Mouse (Mus musculus) hindbrain, embryonic 11.5 days (tissue): ENCODE results near the gene Pex7. TPM values are rescaled to one million over a fixed set of nuclear protein-coding genes. Genes with fewer than 3 reads are reported as not detected.

Experiments
- ATAC-seq: fragments of 200-750 bp; cut with Nextera tagmentation; 2 replicates; pipeline ENCODE4 v1.8.0; 2017; ENCODE audit warnings: mild to moderate bottlenecking, moderate TSS enrichment, moderate library complexity; ENCODE audit not compliant: low FRiP score
- DNase-seq: peaks from one replicate; pipeline ENCODE4 v3.0.0-alpha.2; 2015; ENCODE audit warnings: low spot score
- H3K27ac ChIP-seq: fragments of 300-500 bp; sonication (generic); 2 replicates; pipeline ENCODE4 v1.5.1; 2014; ENCODE audit warnings: mild to moderate bottlenecking, low read depth, low read length
- H3K27me3 ChIP-seq: fragments of 300-500 bp; sonication (generic); 2 replicates; pipeline ENCODE4 v1.6.1; 2014; ENCODE audit warnings: mild to moderate bottlenecking, low read length, moderate library complexity, mixed read lengths; ENCODE audit not compliant: control insufficient read depth, insufficient read depth
- H3K36me3 ChIP-seq: fragments of 300-500 bp; sonication (generic); 2 replicates; pipeline ENCODE4 v1.6.1; 2014; ENCODE audit warnings: mild to moderate bottlenecking, low read length, moderate library complexity, mixed read lengths; ENCODE audit not compliant: control insufficient read depth, insufficient read depth
- H3K4me1 ChIP-seq: fragments of 300-500 bp; sonication (generic); replicated peaks from 2 replicates; pipeline ENCODE4 v1.6.1; 2014; ENCODE audit warnings: low read length, mixed read lengths; ENCODE audit not compliant: control insufficient read depth, insufficient read depth
- H3K4me2 ChIP-seq: fragments of 300-500 bp; sonication (generic); replicated peaks from 2 replicates; pipeline ENCODE4 v1.6.1; 2014; ENCODE audit warnings: mild to moderate bottlenecking, low read depth, low read length
- H3K4me3 ChIP-seq: fragments of 300-500 bp; sonication (generic); 2 replicates; pipeline ENCODE4 v1.5.1; 2014; ENCODE audit warnings: low read depth, low read length
- H3K9ac ChIP-seq: fragments of 300-500 bp; sonication (generic); 2 replicates; pipeline ENCODE4 v1.6.1; 2014; ENCODE audit warnings: low read depth, low read length
- H3K9me3 ChIP-seq: fragments of 300-500 bp; sonication (generic); 2 replicates; pipeline ENCODE4 v1.6.1; 2016; ENCODE audit warnings: low read length; ENCODE audit not compliant: control insufficient read depth
- WGBS: fragments of 180-500 bp; shearing (Covaris S2); extraction: QIAGEN DNeasy Blood & Tissue Kit; methylation state at CpG from one replicate; pipeline ENCODE4 v1.1.7; 2014; 5-methylcytosine and 5-hydroxymethylcytosine counted together
- polyA plus RNA-seq: library from polyadenylated mRNA; unstranded; fragments of >200 nt; fragmentation: Nextera tagmentation; extraction: Ambion mirVana; gene quantifications from 2 replicates; pipeline ENCODE4 v1.2.1, GENCODE M21; 2014

Gene Pex7
- polyA plus RNA-seq = 32.5 and 34.1 TPM in 2 replicates

- Histone ChIP-seq H3K4me2 (no peak within 1 kb of the TSS), H3K4me1 (no peaks in the 10 kb centered on the region), H3K36me3 (no peaks in the 10 kb centered on the region), H3K9me3 (no peaks in the 10 kb centered on the region), H3K27ac (peak within 1 kb of the TSS; percentile 79), H3K4me3 (peak within 1 kb of the TSS; percentile 59), H3K9ac (peak within 1 kb of the TSS; percentile 79), H3K27me3 (no peaks in the 10 kb centered on the region)
- DNase-seq = peak; percentile 96
- WGBS = 0% methylated on average over 39 of the region's 60 CpGs
- ATAC-seq = peak; percentile 98
Measured at GRCm38 (mm10) chr10:19907246-19907804, at the start of gene Pex7. TSS of gene Pex7 (minus strand) at chr10:19907689.

GRCm38 (mm10) chr10:19956745-19957144 lies 49.3 kb upstream of the Pex7 start:
- no peak overlapping the region for H3K4me2 ChIP-seq
- no peak overlapping the region for H3K4me3 ChIP-seq
- H3K4me1 ChIP-seq = no peaks in the 10 kb centered on the region
- no peak for ATAC-seq
- no peaks in the 10 kb centered on the region for H3K27me3 ChIP-seq
- no peak overlapping the region for H3K9ac ChIP-seq
- DNase-seq = no peak
- no peak overlapping the region for H3K27ac ChIP-seq
- no peaks in the 10 kb centered on the region for H3K36me3 ChIP-seq
- H3K9me3 ChIP-seq = no peaks in the 10 kb centered on the region
- WGBS = 78% methylated on average over 6 of the region's 6 CpGs

GRCm38 (mm10) chr10:19955817-19956216 lies 48.3 kb upstream of the Pex7 start:
- Histone ChIP-seq H3K27ac (no peak overlapping the region), H3K9me3 (no peaks in the 10 kb centered on the region), H3K36me3 (no peaks in the 10 kb centered on the region), H3K27me3 (no peaks in the 10 kb centered on the region), H3K9ac (no peak overlapping the region), H3K4me2 (no peak overlapping the region), H3K4me1 (no peaks in the 10 kb centered on the region), H3K4me3 (no peak overlapping the region)
- DNase-seq (no peak), ATAC-seq (no peak)
- 92% methylated on average over 6 of the region's 6 CpGs for WGBS

GRCm38 (mm10) chr10:19954572-19954971 lies 47.1 kb upstream of the Pex7 start:
- DNase-seq (no peak), ATAC-seq (no peak)
- Histone ChIP-seq H3K4me3 (no peak overlapping the region), H3K4me1 (no peaks in the 10 kb centered on the region), H3K36me3 (no peaks in the 10 kb centered on the region), H3K4me2 (no peak overlapping the region), H3K9ac (no peak overlapping the region), H3K27ac (no peak overlapping the region), H3K27me3 (no peaks in the 10 kb centered on the region), H3K9me3 (no peaks in the 10 kb centered on the region)
- 78% methylated on average over 3 of the region's 3 CpGs for WGBS

GRCm38 (mm10) chr10:19953032-19953761 lies 45.7 kb upstream of the Pex7 start:
- 82% methylated on average over 11 of the region's 11 CpGs for WGBS
- H3K9ac ChIP-seq = no peak overlapping the region
- H3K4me2 ChIP-seq = no peak overlapping the region
- ATAC-seq = no peak
- no peaks in the 10 kb centered on the region for H3K36me3 ChIP-seq
- H3K4me1 ChIP-seq = no peaks in the 10 kb centered on the region
- no peaks in the 10 kb centered on the region for H3K27me3 ChIP-seq
- H3K9me3 ChIP-seq = no peaks in the 10 kb centered on the region
- H3K27ac ChIP-seq = no peak overlapping the region
- no peak for DNase-seq
- no peak overlapping the region for H3K4me3 ChIP-seq

- H3K4me2 ChIP-seq = no peak overlapping the region
- WGBS = 89% methylated on average over 4 of the region's 4 CpGs
- no peak for DNase-seq
- ATAC-seq = no peak
- H3K27ac ChIP-seq = no peak overlapping the region
- no peaks in the 10 kb centered on the region for H3K4me1 ChIP-seq
- H3K9me3 ChIP-seq = no peaks in the 10 kb centered on the region
- H3K36me3 ChIP-seq = no peaks in the 10 kb centered on the region
- H3K4me3 ChIP-seq = no peak overlapping the region
- H3K27me3 ChIP-seq = no peaks in the 10 kb centered on the region
- H3K9ac ChIP-seq = no peak overlapping the region
Measured at GRCm38 (mm10) chr10:19949106-19949505, 41.6 kb upstream of the Pex7 start.

GRCm38 (mm10) chr10:19948381-19948780 lies 40.9 kb upstream of the Pex7 start:
- Histone ChIP-seq H3K9me3 (no peaks in the 10 kb centered on the region), H3K36me3 (no peaks in the 10 kb centered on the region), H3K9ac (no peak overlapping the region), H3K4me1 (no peaks in the 10 kb centered on the region), H3K4me3 (no peak overlapping the region), H3K27me3 (no peaks in the 10 kb centered on the region), H3K27ac (no peak overlapping the region), H3K4me2 (no peak overlapping the region)
- DNase-seq = no peak
- WGBS = 92% methylated on average over 11 of the region's 11 CpGs
- ATAC-seq = no peak

GRCm38 (mm10) chr10:19947901-19948300 lies 40.4 kb upstream of the Pex7 start:
- no peak overlapping the region for H3K27ac ChIP-seq
- H3K4me2 ChIP-seq = no peak overlapping the region
- 92% methylated on average over 5 of the region's 5 CpGs for WGBS
- DNase-seq = no peak
- H3K9me3 ChIP-seq = no peaks in the 10 kb centered on the region
- no peak overlapping the region for H3K9ac ChIP-seq
- no peak for ATAC-seq
- H3K36me3 ChIP-seq = no peaks in the 10 kb centered on the region
- no peaks in the 10 kb centered on the region for H3K27me3 ChIP-seq
- H3K4me3 ChIP-seq = no peak overlapping the region
- H3K4me1 ChIP-seq = no peaks in the 10 kb centered on the region

- H3K27ac ChIP-seq = no peak overlapping the region
- H3K36me3 ChIP-seq = no peaks in the 10 kb centered on the region
- H3K4me3 ChIP-seq = no peak overlapping the region
- H3K9me3 ChIP-seq = no peaks in the 10 kb centered on the region
- no peak overlapping the region for H3K9ac ChIP-seq
- no peaks in the 10 kb centered on the region for H3K4me1 ChIP-seq
- DNase-seq = no peak
- H3K4me2 ChIP-seq = no peak overlapping the region
- 92% methylated on average over 10 of the region's 10 CpGs for WGBS
- no peak for ATAC-seq
- no peaks in the 10 kb centered on the region for H3K27me3 ChIP-seq
Measured at GRCm38 (mm10) chr10:19947441-19947840, 40.0 kb upstream of the Pex7 start.
